Mouse (Mus musculus): ENCODE results near the gene Parva. TPM values are rescaled to one million over a fixed set of nuclear protein-coding genes. Genes with fewer than 3 reads are reported as not detected.

Gene Parva
- total and polyA plus RNA-seq, 3 experiments: 0.08 to 1.1 (median 0.15) TPM

GRCm38 (mm10) chr7:112417598-112417997 is 9.7 kb upstream of the Parva start:
- DNase-seq (ENCODE audit: extremely low read depth): no peak
- no peak overlapping the region for H3K9ac ChIP-seq (ENCODE audit: insufficient read depth, low read depth)
- H3K4me3 ChIP-seq (replicated peaks in 1 of 3; ENCODE audit: low read depth in 2 of 3, low read length in 2 of 3, poor library complexity in 1 of 3): no peak overlapping the region
- no peaks in the 10 kb centered on the region for H3K79me2 ChIP-seq (replicated peaks; ENCODE audit: control insufficient read depth, extremely low read depth, insufficient read depth, poor library complexity, severe bottlenecking)
- no peaks in the 10 kb centered on the region for H3K27me3 ChIP-seq (replicated peaks)
- in situ Hi-C loops (cut with MboI; ENCODE audit: low pct_ligation_motif_present, low pct_unique_long_range_greater_than_20kb, low sequenced_read_pairs): loop anchor here (25.0 kb wide), 1 partner anchor 720 kb away; no protein-coding TSS in a partner anchor
- dilution Hi-C loops (cut with MboI; ENCODE audit: extremely low pct_ligation_motif_present, extremely low pct_unique_long_range_greater_than_20kb, low sequenced_read_pairs): no loop called here
- no peak overlapping the region for H3K4me2 ChIP-seq (ENCODE audit: insufficient read depth, low read depth, poor library complexity, severe bottlenecking)
- TF ChIP-seq GABPA (IDR thresholded peaks at IDR 0.05; ENCODE audit: insufficient replicate concordance, low read depth, low read length): no peak
- no peak for TF ChIP-seq ELF1 (IDR thresholded peaks at IDR 0.05; ENCODE audit: low read depth, low read length)
- no peak for TF ChIP-seq POLR2A (IDR thresholded peaks at IDR 0.05; ENCODE audit: low read depth, low read length)
- TF ChIP-seq MYC (IDR thresholded peaks at IDR 0.05; ENCODE audit: low read depth, low read length): no peak
- no peak for TF ChIP-seq SMC3 (IDR thresholded peaks at IDR 0.05; ENCODE audit: low read depth, low read length)
- no peak for TF ChIP-seq MXI1 (IDR thresholded peaks at IDR 0.05; ENCODE audit: low read depth, low read length)
- no peak for TF ChIP-seq JUND (conservative IDR thresholded peaks at IDR 0.05; ENCODE audit: low read depth, low read length)
- no peak for TF ChIP-seq BHLHE40 (IDR thresholded peaks at IDR 0.05; ENCODE audit: low read depth, low read length)
- no peak for TF ChIP-seq IRF4 (IDR thresholded peaks at IDR 0.05; ENCODE audit: low read depth, low read length)
- no peak for TF ChIP-seq POLR2AphosphoS2 (IDR thresholded peaks at IDR 0.05; ENCODE audit: low read depth, low read length)
- TF ChIP-seq KAT2A (IDR thresholded peaks at IDR 0.05; ENCODE audit: insufficient replicate concordance, low read length): no peak
- TF ChIP-seq USF2 (conservative IDR thresholded peaks at IDR 0.05; ENCODE audit: low read depth, low read length): no peak
- TF ChIP-seq E2F4 (IDR thresholded peaks at IDR 0.05; ENCODE audit: insufficient replicate concordance, low read depth, low read length): no peak
- TF ChIP-seq MAX (IDR thresholded peaks at IDR 0.05; ENCODE audit: low read length): no peak
- no peak for TF ChIP-seq USF1 (IDR thresholded peaks at IDR 0.05; ENCODE audit: low read depth, low read length)
- no peak for TF ChIP-seq MAFK (IDR thresholded peaks at IDR 0.05; ENCODE audit: insufficient replicate concordance, low read length)
- TF ChIP-seq HCFC1 (IDR thresholded peaks at IDR 0.05; ENCODE audit: low read depth, low read length): no peak
- TF ChIP-seq RCOR1 (conservative IDR thresholded peaks at IDR 0.05; ENCODE audit: low read depth, low read length): no peak
- no peak for TF ChIP-seq ZMIZ1 (IDR thresholded peaks at IDR 0.05; ENCODE audit: low read depth, low read length)
- TF ChIP-seq MAZ (IDR thresholded peaks at IDR 0.05; ENCODE audit: low read depth, low read length): no peak
- peaks cover 0 to 5% of the 10 kb centered on the region in 2 experiments; a peak in 2 of 4 replicates for H3K4me1 ChIP-seq (ENCODE audit: control insufficient read depth in 1 of 2, insufficient read depth in 2 of 2)
- H3K9me3 ChIP-seq (replicated peaks; ENCODE audit: low read length): no peaks in the 10 kb centered on the region
- H3K36me3 ChIP-seq (replicated peaks in 1 of 2; ENCODE audit: control insufficient read depth in 1 of 2, insufficient read depth in 1 of 2, low read length in 1 of 2): no peaks in the 10 kb centered on the region
- H3K27ac ChIP-seq (ENCODE audit: insufficient read depth, low read depth): no peak overlapping the region

- H3K36me3 ChIP-seq (replicated peaks in 1 of 2; ENCODE audit: control insufficient read depth in 1 of 2, insufficient read depth in 1 of 2, low read length in 1 of 2): no peaks in the 10 kb centered on the region
- no peak overlapping the region for H3K9ac ChIP-seq (ENCODE audit: insufficient read depth, low read depth)
- DNase-seq (ENCODE audit: extremely low read depth): no peak
- H3K4me2 ChIP-seq (ENCODE audit: insufficient read depth, low read depth, poor library complexity, severe bottlenecking): no peak overlapping the region
- no peaks in the 10 kb centered on the region for H3K9me3 ChIP-seq (replicated peaks; ENCODE audit: low read length)
- H3K4me3 ChIP-seq (replicated peaks in 1 of 3; ENCODE audit: low read depth in 2 of 3, low read length in 2 of 3, poor library complexity in 1 of 3): no peak overlapping the region
- H3K27me3 ChIP-seq (replicated peaks): no peaks in the 10 kb centered on the region
- no peak overlapping the region for H3K27ac ChIP-seq (ENCODE audit: insufficient read depth, low read depth)
- no peaks in the 10 kb centered on the region for H3K4me1 ChIP-seq (ENCODE audit: control insufficient read depth in 1 of 2, insufficient read depth in 2 of 2)
- in situ Hi-C loops (cut with MboI; ENCODE audit: low pct_ligation_motif_present, low pct_unique_long_range_greater_than_20kb, low sequenced_read_pairs): loop anchor here (25.0 kb wide), 1 partner anchor 714 kb away; no protein-coding TSS in a partner anchor
- H3K79me2 ChIP-seq (replicated peaks; ENCODE audit: control insufficient read depth, extremely low read depth, insufficient read depth, poor library complexity, severe bottlenecking): no peaks in the 10 kb centered on the region
- TF ChIP-seq ETS1 (conservative IDR thresholded peaks at IDR 0.05; ENCODE audit: low read depth, low read length) (no peak), JUN (IDR thresholded peaks at IDR 0.05; ENCODE audit: insufficient read depth, low read depth, low read length) (no peak), MAZ (IDR thresholded peaks at IDR 0.05; ENCODE audit: low read depth, low read length) (no peak), NELFE (IDR thresholded peaks at IDR 0.05; ENCODE audit: low read depth, low read length) (no peak), PAX5 (IDR thresholded peaks at IDR 0.05; ENCODE audit: low read length) (no peak), MAX (IDR thresholded peaks at IDR 0.05; ENCODE audit: low read length) (no peak)
- dilution Hi-C loops (cut with MboI; ENCODE audit: extremely low pct_ligation_motif_present, extremely low pct_unique_long_range_greater_than_20kb, low sequenced_read_pairs): no loop called here
These were observed 3.9 kb upstream of the Parva start for GRCm38 (mm10) chr7:112423438-112423837.
